Mouse (Mus musculus): Measurements from ENCODE around the gene Lrrc43. TPM values are rescaled to one million over a fixed set of nuclear protein-coding genes. Genes with fewer than 3 reads are reported as not detected.

The Lrrc43 gene
- polyA plus RNA-seq (2014; fragmentation: Illumina TruSeq; extraction: RNeasy Lipid Tissue Mini Kit (QIAGEN cat#74804); ENCODE audit: low read depth, low replicate concordance): not detected

GRCm38 (mm10) chr5:123489112-123489785 lies at the start of gene Lrrc43, which contains the start of gene Il31:
Lrrc43 (plus strand) TSS chr5:123489305.
Il31 (minus strand) TSS chr5:123489489.

GRCm38 (mm10) chr5:123510160-123510559 lies 21.1 kb downstream of the Lrrc43 start, which contains the start of gene B3gnt4:
B3gnt4 (plus strand) TSS chr5:123510460.

GRCm38 (mm10) chr5:123523692-123524392 lies 34.7 kb downstream of the Lrrc43 start, which contains the start of gene Diablo:
Diablo (minus strand) TSS chr5:123524176.

GRCm38 (mm10) chr5:123525281-123525680 lies 36.2 kb downstream of the Lrrc43 start, which contains the start of gene Gm49027:
Gm49027 (minus strand) TSS chr5:123525488.

Other genes with a start within 250 kb of the Lrrc43 start
- gene Wdr66, start 237.2 kb upstream of the Lrrc43 start, polyA plus RNA-seq (2014; fragmentation: Illumina TruSeq; extraction: RNeasy Lipid Tissue Mini Kit (QIAGEN cat#74804); ENCODE audit: low read depth, low replicate concordance): 0.21 TPM
- 2.3 TPM for gene Bcl7a, start 145.5 kb upstream of the Lrrc43 start, polyA plus RNA-seq (2014; fragmentation: Illumina TruSeq; extraction: RNeasy Lipid Tissue Mini Kit (QIAGEN cat#74804); ENCODE audit: low read depth, low replicate concordance)
- 1.7 TPM for gene Mlxip, start 94.5 kb upstream of the Lrrc43 start, polyA plus RNA-seq (2014; fragmentation: Illumina TruSeq; extraction: RNeasy Lipid Tissue Mini Kit (QIAGEN cat#74804); ENCODE audit: low read depth, low replicate concordance)
- gene Il31, start 184 bp downstream of the Lrrc43 start, polyA plus RNA-seq (2014; fragmentation: Illumina TruSeq; extraction: RNeasy Lipid Tissue Mini Kit (QIAGEN cat#74804); ENCODE audit: low read depth, low replicate concordance): not detected
- not detected for gene B3gnt4, start 21.2 kb downstream of the Lrrc43 start, polyA plus RNA-seq (2014; fragmentation: Illumina TruSeq; extraction: RNeasy Lipid Tissue Mini Kit (QIAGEN cat#74804); ENCODE audit: low read depth, low replicate concordance)
- gene Diablo, start 34.9 kb downstream of the Lrrc43 start, polyA plus RNA-seq (2014; fragmentation: Illumina TruSeq; extraction: RNeasy Lipid Tissue Mini Kit (QIAGEN cat#74804); ENCODE audit: low read depth, low replicate concordance): 47.1 TPM
- not detected for gene Gm49027, start 36.2 kb downstream of the Lrrc43 start, polyA plus RNA-seq (2014; fragmentation: Illumina TruSeq; extraction: RNeasy Lipid Tissue Mini Kit (QIAGEN cat#74804); ENCODE audit: low read depth, low replicate concordance)
- 8.1 TPM for gene Vps33a, start 83.7 kb downstream of the Lrrc43 start, polyA plus RNA-seq (2014; fragmentation: Illumina TruSeq; extraction: RNeasy Lipid Tissue Mini Kit (QIAGEN cat#74804); ENCODE audit: low read depth, low replicate concordance)
- gene Clip1, start 195.3 kb downstream of the Lrrc43 start, polyA plus RNA-seq (2014; fragmentation: Illumina TruSeq; extraction: RNeasy Lipid Tissue Mini Kit (QIAGEN cat#74804); ENCODE audit: low read depth, low replicate concordance): 18.4 TPM
- 32.2 TPM for gene Zcchc8, start 231.8 kb downstream of the Lrrc43 start, polyA plus RNA-seq (2014; fragmentation: Illumina TruSeq; extraction: RNeasy Lipid Tissue Mini Kit (QIAGEN cat#74804); ENCODE audit: low read depth, low replicate concordance)

All from liver, adult 10 weeks (tissue).